Mouse (Mus musculus) intestine, embryonic 15.5 days (tissue): ENCODE measurements around the gene U2af1l4. TPM values are rescaled to one million over a fixed set of nuclear protein-coding genes. Genes with fewer than 3 reads are reported as not detected.
A peak's percentile ranks its signal among the peaks of the same experiment; 100 is the strongest.

ENCODE experiments used
- ATAC-seq: fragments of 200-750 bp; cut with Nextera tagmentation; 2 replicates; pipeline ENCODE4 v1.8.0; 2017; ENCODE audit warnings: moderate TSS enrichment, moderate library complexity
- H3K27ac ChIP-seq: fragments of 300-500 bp; sonication (generic); 2 replicates; pipeline ENCODE4 v1.5.1; 2015; ENCODE audit warnings: mild to moderate bottlenecking, inconsistent platforms
- H3K27me3 ChIP-seq: fragments of 300-500 bp; sonication (generic); replicated peaks from 2 replicates; pipeline ENCODE4 v1.6.1; 2015; ENCODE audit warnings: inconsistent platforms
- H3K36me3 ChIP-seq: fragments of 300-500 bp; sonication (generic); 2 replicates; pipeline ENCODE4 v1.6.1; 2015; ENCODE audit warnings: inconsistent platforms
- H3K4me1 ChIP-seq: fragments of 300-500 bp; sonication (generic); replicated peaks from 2 replicates; pipeline ENCODE4 v1.6.1; 2015; ENCODE audit warnings: inconsistent platforms
- H3K4me2 ChIP-seq: fragments of 300-500 bp; sonication (generic); replicated peaks from 2 replicates; pipeline ENCODE4 v1.6.1; 2015; ENCODE audit warnings: mild to moderate bottlenecking, inconsistent platforms
- H3K4me3 ChIP-seq: fragments of 300-500 bp; sonication (generic); replicated peaks from 2 replicates; pipeline ENCODE4 v1.5.1; 2015; ENCODE audit warnings: inconsistent platforms
- H3K9ac ChIP-seq: fragments of 300-500 bp; sonication (generic); 2 replicates; pipeline ENCODE4 v1.6.1; 2015; ENCODE audit warnings: inconsistent platforms
- H3K9me3 ChIP-seq: fragments of 300-500 bp; sonication (generic); 2 replicates; pipeline ENCODE4 v1.6.1; 2016; ENCODE audit warnings: inconsistent platforms
- WGBS: fragments of 180-500 bp; shearing (Covaris S2); methylation state at CpG from one replicate; pipeline ENCODE4 v1.1.7; 2015; 5-methylcytosine and 5-hydroxymethylcytosine counted together
- polyA plus RNA-seq: library from polyadenylated mRNA; unstranded; fragments of >200 nt; fragmentation: Nextera tagmentation; extraction: Ambion mirVana; gene quantifications from 2 replicates; pipeline ENCODE4 v1.2.1, GENCODE M21; 2015

Gene U2af1l4
- polyA plus RNA-seq, 1 experiment from 2014 or later = 76.6 TPM

- 53% methylated on average over 16 of the region's 16 CpGs for WGBS
- H3K27ac ChIP-seq = no peak overlapping the region
- H3K9ac ChIP-seq = no peak overlapping the region
- H3K4me2 ChIP-seq = no peak overlapping the region
- peaks cover 20% of the 10 kb centered on the region for H3K4me1 ChIP-seq
- ATAC-seq = no peak
- no peaks in the 10 kb centered on the region for H3K27me3 ChIP-seq
- H3K36me3 ChIP-seq = no peaks in the 10 kb centered on the region
- H3K4me3 ChIP-seq = no peak overlapping the region
- no peaks in the 10 kb centered on the region for H3K9me3 ChIP-seq
These were observed 45.4 kb downstream of the U2af1l4 start for GRCm38 (mm10) chr7:30608476-30608875.

- H3K36me3 ChIP-seq = no peaks in the 10 kb centered on the region
- no peak overlapping the region for H3K9ac ChIP-seq
- H3K9me3 ChIP-seq = no peaks in the 10 kb centered on the region
- peak; percentile 44 for ATAC-seq
- 45% methylated on average over 7 of the region's 7 CpGs for WGBS
- H3K27ac ChIP-seq = peak overlapping the region; percentile 13; the same call in 1 of the 2 replicates
- H3K4me1 ChIP-seq = peaks cover 20% of the 10 kb centered on the region
- no peaks in the 10 kb centered on the region for H3K27me3 ChIP-seq
- no peak overlapping the region for H3K4me3 ChIP-seq
- no peak overlapping the region for H3K4me2 ChIP-seq
These were observed 46.9 kb downstream of the U2af1l4 start for GRCm38 (mm10) chr7:30610043-30610442.

- Histone ChIP-seq H3K9ac (no peak within 1 kb of the TSS), H3K36me3 (peaks cover 15% of the 10 kb centered on the region), H3K4me3 (no peak within 1 kb of the TSS), H3K4me1 (peaks cover 18% of the 10 kb centered on the region), H3K27me3 (no peaks in the 10 kb centered on the region), H3K4me2 (peak within 1 kb of the TSS; percentile 30), H3K9me3 (no peaks in the 10 kb centered on the region), H3K27ac (peak within 1 kb of the TSS; percentile 23; the same call in 1 of the 2 replicates)
- ATAC-seq = peak; percentile 48
- 47% methylated on average over 8 of the region's 8 CpGs for WGBS
These were observed 49.7 kb downstream of the U2af1l4 start, which contains the start of gene Upk1a for GRCm38 (mm10) chr7:30612654-30613402. Gene Upk1a (minus strand): TSS chr7:30612847.

- H3K9ac ChIP-seq = no peak overlapping the region
These were observed 50.5 kb downstream of the U2af1l4 start for GRCm38 (mm10) chr7:30613529-30614112.

GRCm38 (mm10) chr7:30614454-30614853, 51.4 kb downstream of the U2af1l4 start:
- Histone ChIP-seq H3K27me3 (no peaks in the 10 kb centered on the region), H3K36me3 (peaks cover 21% of the 10 kb centered on the region), H3K9ac (no peak overlapping the region), H3K4me2 (no peak overlapping the region), H3K4me1 (peaks cover 12% of the 10 kb centered on the region; the same call in 1 of the 2 replicates), H3K9me3 (no peaks in the 10 kb centered on the region), H3K27ac (no peak overlapping the region), H3K4me3 (no peak overlapping the region)
- WGBS = 75% methylated on average over 2 of the region's 2 CpGs
- ATAC-seq = no peak; the same call in 1 of the 2 replicates

More at GRCm38 (mm10) chr7:30613529-30614112, 50.5 kb downstream of the U2af1l4 start:
- Histone ChIP-seq H3K4me1 (peaks cover 12% of the 10 kb centered on the region), H3K27ac (no peak overlapping the region), H3K27me3 (no peaks in the 10 kb centered on the region), H3K9me3 (no peaks in the 10 kb centered on the region), H3K4me2 (0 out of 2 replicates have a peak overlapping the region, but pooled peaks have one; percentile 30), H3K36me3 (peaks cover 15% of the 10 kb centered on the region), H3K4me3 (no peak overlapping the region)
- 21% methylated on average over 14 of the region's 14 CpGs for WGBS
- ATAC-seq = peak; percentile 54

Other genes starting within 250 kb of the U2af1l4 start
- 47.7 and 65.3 TPM in 2 replicates for gene Syne4, start 248.5 kb upstream of the U2af1l4 start, polyA plus RNA-seq
- gene E130208F15Rik, start 241.6 kb upstream of the U2af1l4 start, polyA plus RNA-seq = 1.8 TPM in 1 of 2 replicates, not detected in the other
- gene Sdhaf1, start 239.4 kb upstream of the U2af1l4 start, polyA plus RNA-seq = 15.5 and 18.0 TPM in 2 replicates
- gene Lrfn3, start 200.5 kb upstream of the U2af1l4 start, polyA plus RNA-seq = 2.9 and 3.9 TPM in 2 replicates
- 49.8 and 63.7 TPM in 2 replicates for gene Tyrobp, start 149.5 kb upstream of the U2af1l4 start, polyA plus RNA-seq
- gene Hcst, start 143.4 kb upstream of the U2af1l4 start, polyA plus RNA-seq = 2.2 and 2.5 TPM in 2 replicates
- gene Nfkbid, start 141.6 kb upstream of the U2af1l4 start, polyA plus RNA-seq = 2.1 and 2.4 TPM in 2 replicates
- 39.0 and 40.8 TPM in 2 replicates for gene Aplp1, start 117.8 kb upstream of the U2af1l4 start, polyA plus RNA-seq
- 2.0 and 3.0 TPM in 2 replicates for gene Kirrel2, start 105.6 kb upstream of the U2af1l4 start, polyA plus RNA-seq
- 1.3 and 3.3 TPM in 2 replicates for gene Nphs1, start 105.0 kb upstream of the U2af1l4 start, polyA plus RNA-seq
- gene Prodh2, start 69.7 kb upstream of the U2af1l4 start, polyA plus RNA-seq = 5.0 and 5.2 TPM in 2 replicates
- gene Arhgap33, start 28.2 kb upstream of the U2af1l4 start, polyA plus RNA-seq = 7.4 and 7.8 TPM in 2 replicates
- 37.8 and 41.5 TPM in 2 replicates for gene Hspb6, start 11.1 kb upstream of the U2af1l4 start, polyA plus RNA-seq
- 8.7 and 10.0 TPM in 2 replicates for gene Proser3, start 11.0 kb upstream of the U2af1l4 start, polyA plus RNA-seq
- gene Lin37, start 3.5 kb upstream of the U2af1l4 start, polyA plus RNA-seq = 46.3 and 48.4 TPM in 2 replicates
- 9.0 and 10.3 TPM in 2 replicates for gene Gm49396, start within 50 bp of the U2af1l4 start, polyA plus RNA-seq
- 148 and 151 TPM in 2 replicates for gene Psenen, start 326 bp downstream of the U2af1l4 start, polyA plus RNA-seq
- 2.2 and 2.9 TPM in 2 replicates for gene Igflr1, start 2.1 kb downstream of the U2af1l4 start, polyA plus RNA-seq
- gene Kmt2b, start 25.4 kb downstream of the U2af1l4 start, polyA plus RNA-seq = 6.5 and 7.2 TPM in 2 replicates
- gene Zbtb32, start 35.6 kb downstream of the U2af1l4 start, polyA plus RNA-seq = 0.87 and 1.6 TPM in 2 replicates
- gene Upk1a, start 49.5 kb downstream of the U2af1l4 start, polyA plus RNA-seq = 8.5 and 10.0 TPM in 2 replicates
- 1,191 and 1,300 TPM in 2 replicates for gene Cox6b1, start 62.9 kb downstream of the U2af1l4 start, polyA plus RNA-seq
- not detected in 2 replicates for gene Etv2, start 72.6 kb downstream of the U2af1l4 start, polyA plus RNA-seq
- 102 and 107 TPM in 2 replicates for gene Rbm42, start 87.0 kb downstream of the U2af1l4 start, polyA plus RNA-seq
- gene Haus5, start 101.7 kb downstream of the U2af1l4 start, polyA plus RNA-seq = 38.7 and 40.5 TPM in 2 replicates
- not detected in 2 replicates for gene Pmis2, start 108.3 kb downstream of the U2af1l4 start, polyA plus RNA-seq
- gene 2200002J24Rik, start 135.6 kb downstream of the U2af1l4 start, polyA plus RNA-seq = 3.2 and 4.7 TPM in 2 replicates
- gene Atp4a, start 148.9 kb downstream of the U2af1l4 start, polyA plus RNA-seq = 1.3 and 2.0 TPM in 2 replicates
- 220 and 257 TPM in 2 replicates for gene Tmem147, start 166.2 kb downstream of the U2af1l4 start, polyA plus RNA-seq
- 0.10 and 0.33 TPM in 2 replicates for gene Gapdhs, start 180.4 kb downstream of the U2af1l4 start, polyA plus RNA-seq
- gene Sbsn, start 188.2 kb downstream of the U2af1l4 start, polyA plus RNA-seq = 1.4 TPM in 2 replicates
- 4.6 and 5.3 TPM in 2 replicates for gene Dmkn, start 200.5 kb downstream of the U2af1l4 start, polyA plus RNA-seq
- 1.9 and 2.8 TPM in 2 replicates for gene Krtdap, start 224.6 kb downstream of the U2af1l4 start, polyA plus RNA-seq